Mouse (Mus musculus) hindbrain, embryonic 15.5 days (tissue): ENCODE data around the gene Lancl2. TPM values are rescaled to one million over a fixed set of nuclear protein-coding genes. Genes with fewer than 3 reads are reported as not detected.

Experiments used
- ATAC-seq: fragments of 200-750 bp; cut with Nextera tagmentation; 2 replicates; pipeline ENCODE4 v1.8.0; 2017; ENCODE audit warnings: low read depth, moderate number of reproducible peaks, moderate TSS enrichment; ENCODE audit not compliant: low FRiP score
- H3K27ac ChIP-seq: fragments of 300-500 bp; sonication (generic); replicated peaks from 2 replicates; pipeline ENCODE4 v1.5.1; 2015; ENCODE audit warnings: mild to moderate bottlenecking, inconsistent platforms
- H3K27me3 ChIP-seq: fragments of 300-500 bp; sonication (generic); 2 replicates; pipeline ENCODE4 v1.6.1; 2015; ENCODE audit warnings: control low read depth, inconsistent platforms
- H3K36me3 ChIP-seq: fragments of 300-500 bp; sonication (generic); 2 replicates; pipeline ENCODE4 v1.6.1; 2015; ENCODE audit warnings: control low read depth, inconsistent platforms
- H3K4me1 ChIP-seq: fragments of 300-500 bp; sonication (generic); replicated peaks from 2 replicates; pipeline ENCODE4 v1.6.1; 2015; ENCODE audit warnings: control low read depth, inconsistent platforms
- H3K4me2 ChIP-seq: fragments of 300-500 bp; sonication (generic); 2 replicates; pipeline ENCODE4 v1.6.1; 2015; ENCODE audit warnings: moderate library complexity, mild to moderate bottlenecking, inconsistent platforms
- H3K4me3 ChIP-seq: fragments of 300-500 bp; sonication (generic); 2 replicates; pipeline ENCODE4 v1.5.1; 2015; ENCODE audit warnings: mild to moderate bottlenecking, inconsistent platforms
- H3K9ac ChIP-seq: fragments of 300-500 bp; sonication (generic); 2 replicates; pipeline ENCODE4 v1.6.1; 2015; ENCODE audit warnings: inconsistent platforms
- H3K9me3 ChIP-seq: fragments of 300-500 bp; sonication (generic); 2 replicates; pipeline ENCODE4 v1.6.1; 2016; ENCODE audit warnings: control low read depth, inconsistent platforms
- WGBS: fragments of 180-500 bp; shearing (Covaris S2); methylation state at CpG from one replicate; pipeline ENCODE4 v1.1.7; 2015; 5-methylcytosine and 5-hydroxymethylcytosine counted together
- polyA plus RNA-seq: library from polyadenylated mRNA; unstranded; fragments of >200 nt; fragmentation: Nextera tagmentation; extraction: Ambion mirVana; gene quantifications from 2 replicates; pipeline ENCODE4 v1.2.1, GENCODE M21; 2015

The Lancl2 gene
- polyA plus RNA-seq = 76.7 and 86.3 TPM in 2 replicates

DNA sequence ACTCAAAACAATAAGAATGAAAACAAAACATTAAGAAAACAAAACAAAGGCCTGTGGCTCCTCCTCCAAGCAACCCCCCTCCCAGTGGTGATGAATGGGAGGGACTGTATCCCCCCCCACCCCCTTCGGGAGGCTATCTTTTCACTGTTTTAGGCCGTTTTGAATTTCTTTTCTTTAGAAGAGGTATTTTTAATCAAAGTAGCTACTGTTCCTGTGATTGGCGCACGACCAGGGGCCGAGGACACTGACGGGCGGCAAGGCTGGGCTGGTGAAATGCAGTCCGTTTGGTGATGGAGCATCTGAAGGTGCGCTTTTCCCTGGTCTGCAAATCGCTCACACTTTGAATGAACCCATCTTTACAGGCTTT lies at the start of gene Lancl2:
TSS of gene Lancl2 (plus strand) at position 165 of the 367 bp plus-strand sequence.
- WGBS = 0% methylated on average over 10 of the region's 10 CpGs
- H3K4me3 ChIP-seq = peak within 1 kb of the TSS; percentile 69
- peak within 1 kb of the TSS; percentile 62 for H3K4me2 ChIP-seq
- H3K27ac ChIP-seq = peak within 1 kb of the TSS; percentile 98
- H3K4me1 ChIP-seq = peaks cover 25% of the 10 kb centered on the region
- H3K9ac ChIP-seq = peak within 1 kb of the TSS; percentile 87
- no peaks in the 10 kb centered on the region for H3K36me3 ChIP-seq
- H3K9me3 ChIP-seq = no peaks in the 10 kb centered on the region
- peak; percentile 27 for ATAC-seq
- H3K27me3 ChIP-seq = no peaks in the 10 kb centered on the region

DNA sequence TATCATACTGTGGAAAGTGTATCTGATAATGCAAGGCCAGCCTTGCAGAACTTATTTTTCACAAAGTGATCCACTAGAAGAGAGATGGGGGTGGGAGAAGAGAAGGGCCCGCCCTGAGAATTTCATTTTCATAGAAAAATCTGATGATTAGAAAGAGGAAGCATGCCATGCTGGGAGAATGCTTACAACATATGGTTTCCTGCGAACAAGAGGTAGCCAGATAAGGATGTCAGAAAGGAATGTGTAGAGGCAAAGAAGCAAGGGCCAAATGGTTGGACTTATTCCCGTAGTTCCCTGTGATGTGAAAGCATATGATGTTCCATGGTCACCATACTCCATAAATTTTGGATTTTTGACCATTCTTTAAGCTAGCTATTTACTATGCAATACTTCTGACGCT lies 41.0 kb upstream of the Lancl2 start:
- Histone ChIP-seq H3K4me3 (no peak overlapping the region), H3K4me1 (no peaks in the 10 kb centered on the region), H3K4me2 (no peak overlapping the region), H3K36me3 (no peaks in the 10 kb centered on the region), H3K9me3 (no peaks in the 10 kb centered on the region), H3K9ac (no peak overlapping the region), H3K27ac (no peak overlapping the region), H3K27me3 (no peaks in the 10 kb centered on the region)
- no peak for ATAC-seq
- 93% methylated on average over 4 of the region's 4 CpGs for WGBS

DNA sequence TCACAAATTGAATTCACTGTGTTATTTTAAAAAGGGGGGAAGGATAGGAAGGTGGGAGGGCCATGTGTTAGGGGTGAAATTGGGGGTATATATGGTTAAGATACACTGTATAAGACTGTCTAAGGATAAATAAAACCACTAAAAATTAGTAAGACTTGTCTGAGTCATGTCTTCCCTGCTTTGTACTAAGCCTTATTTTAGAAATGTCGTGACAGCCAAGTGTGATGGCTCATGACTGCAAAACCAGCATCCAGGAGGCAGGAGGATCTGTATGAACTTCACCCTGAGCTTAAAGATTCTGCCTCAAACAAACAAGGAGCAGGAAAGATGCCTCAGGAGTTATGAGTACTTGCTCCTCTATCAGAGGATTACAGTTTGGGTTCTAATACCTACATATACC lies 18.2 kb upstream of the Lancl2 start:
- H3K27me3 ChIP-seq = no peaks in the 10 kb centered on the region
- H3K4me2 ChIP-seq = no peak overlapping the region
- H3K9me3 ChIP-seq = 0 out of 2 replicates have a peak, but pooled peaks cover 3% of the 10 kb centered on the region
- no peak for ATAC-seq
- 97% methylated on average over 1 of the region's 1 CpGs for WGBS
- H3K9ac ChIP-seq = no peak overlapping the region
- no peak overlapping the region for H3K4me3 ChIP-seq
- H3K27ac ChIP-seq = no peak overlapping the region
- peaks cover 3% of the 10 kb centered on the region; the same call in 1 of the 2 replicates for H3K36me3 ChIP-seq
- no peaks in the 10 kb centered on the region for H3K4me1 ChIP-seq

GRCm38 (mm10) chr6:57691467-57692261 lies 10.7 kb upstream of the Lancl2 start, which contains the start of gene Pyurf:
Gene Pyurf (minus strand): TSS chr6:57692078.
- peaks cover 6% of the 10 kb centered on the region; the same call in 1 of the 2 replicates for H3K36me3 ChIP-seq
- peak within 1 kb of the TSS; percentile 68 for H3K4me3 ChIP-seq
- no peaks in the 10 kb centered on the region for H3K9me3 ChIP-seq
- no peaks in the 10 kb centered on the region for H3K27me3 ChIP-seq
- peak within 1 kb of the TSS; percentile 88 for H3K27ac ChIP-seq
- peak; percentile 98 for ATAC-seq
- whole genome bisulfite sequencing = under 1% methylated on average over 49 of the region's 52 CpGs
- H3K4me1 ChIP-seq = peaks cover 4% of the 10 kb centered on the region; the same call in 1 of the 2 replicates
- peak within 1 kb of the TSS; percentile 63 for H3K4me2 ChIP-seq
- H3K9ac ChIP-seq = peak within 1 kb of the TSS; percentile 66

DNA sequence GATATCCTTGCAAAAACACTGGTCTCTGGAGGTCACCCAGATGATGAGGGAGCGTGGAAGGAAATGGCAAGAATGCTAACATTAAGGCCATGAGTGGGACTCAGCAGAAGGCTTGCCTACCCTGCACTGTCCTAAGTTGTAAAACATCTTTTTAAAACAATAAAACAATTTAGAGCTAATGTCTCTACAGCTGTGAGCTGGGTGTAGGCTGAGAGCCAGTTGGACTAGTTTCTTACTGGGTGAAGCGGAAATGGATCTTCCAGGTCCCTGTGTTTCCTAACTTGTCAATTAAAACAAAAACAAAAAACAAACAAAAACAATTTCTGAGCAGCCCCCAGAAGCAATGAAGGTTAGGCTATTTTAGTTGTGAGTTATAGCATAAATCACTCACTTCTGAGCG lies 9.2 kb upstream of the Lancl2 start:
- WGBS = 92% methylated on average over 3 of the region's 3 CpGs
- ATAC-seq = no peak
- H3K27ac ChIP-seq = no peak overlapping the region
- peaks cover 4% of the 10 kb centered on the region; the same call in 1 of the 2 replicates for H3K4me1 ChIP-seq
- no peaks in the 10 kb centered on the region for H3K27me3 ChIP-seq
- H3K4me2 ChIP-seq = no peak overlapping the region
- H3K9me3 ChIP-seq = no peaks in the 10 kb centered on the region
- H3K9ac ChIP-seq = no peak overlapping the region
- 0 out of 2 replicates have a peak, but pooled peaks cover 6% of the 10 kb centered on the region for H3K36me3 ChIP-seq
- H3K4me3 ChIP-seq = no peak overlapping the region

- Histone ChIP-seq H3K4me2 (peak overlapping the region; percentile 62), H3K9me3 (no peaks in the 10 kb centered on the region), H3K4me1 (peaks cover 25% of the 10 kb centered on the region), H3K27ac (peak overlapping the region; percentile 98), H3K4me3 (peak overlapping the region; percentile 69), H3K27me3 (no peaks in the 10 kb centered on the region), H3K9ac (peak overlapping the region; percentile 37), H3K36me3 (no peaks in the 10 kb centered on the region)
- 36% methylated on average over 4 of the region's 4 CpGs for WGBS
- ATAC-seq = no peak
Observed at GRCm38 (mm10) chr6:57701686-57702085, 654 bp upstream of the Lancl2 start.

- Histone ChIP-seq H3K9me3 (no peaks in the 10 kb centered on the region), H3K27ac (peak overlapping the region; percentile 98), H3K4me1 (peaks cover 25% of the 10 kb centered on the region), H3K9ac (peak overlapping the region; percentile 87), H3K4me2 (peak overlapping the region; percentile 62), H3K4me3 (peak overlapping the region; percentile 69), H3K27me3 (no peaks in the 10 kb centered on the region), H3K36me3 (no peaks in the 10 kb centered on the region)
- WGBS = under 1% methylated on average over 59 of the region's 59 CpGs
- ATAC-seq = peak; percentile 98
Observed at GRCm38 (mm10) chr6:57702743-57703499, 581 bp downstream of the Lancl2 start.

GRCm38 (mm10) chr6:57703703-57704102 lies 1.4 kb downstream of the Lancl2 start:
- peak overlapping the region; percentile 87 for H3K9ac ChIP-seq
- H3K27me3 ChIP-seq = no peaks in the 10 kb centered on the region
- WGBS = 17% methylated on average over 2 of the region's 2 CpGs
- H3K27ac ChIP-seq = peak overlapping the region; percentile 98
- ATAC-seq = peak; percentile 32
- H3K4me1 ChIP-seq = peaks cover 25% of the 10 kb centered on the region
- peak overlapping the region; percentile 62 for H3K4me2 ChIP-seq
- H3K4me3 ChIP-seq = peak overlapping the region; percentile 69
- H3K9me3 ChIP-seq = no peaks in the 10 kb centered on the region
- no peaks in the 10 kb centered on the region for H3K36me3 ChIP-seq

DNA sequence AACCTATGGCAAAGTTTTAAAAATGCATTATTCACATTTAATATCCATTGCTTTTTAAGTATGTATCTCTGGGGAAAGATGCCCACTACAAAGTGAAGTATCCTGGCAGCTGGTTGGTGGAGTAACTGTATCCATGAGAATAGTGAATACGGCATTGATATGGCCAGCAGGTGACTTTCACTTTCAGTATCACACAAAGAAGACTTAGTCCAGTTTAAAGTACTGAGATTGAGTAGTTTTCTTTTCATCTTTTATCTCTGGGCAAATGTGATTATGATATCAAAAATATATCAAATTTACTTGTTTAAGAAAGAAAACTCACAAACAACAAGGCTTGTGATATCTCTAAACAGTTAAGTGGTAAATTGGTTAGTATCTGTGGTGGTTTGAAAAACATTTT lies 4.4 kb downstream of the Lancl2 start:
- 88% methylated on average over 1 of the region's 1 CpGs for WGBS

DNA sequence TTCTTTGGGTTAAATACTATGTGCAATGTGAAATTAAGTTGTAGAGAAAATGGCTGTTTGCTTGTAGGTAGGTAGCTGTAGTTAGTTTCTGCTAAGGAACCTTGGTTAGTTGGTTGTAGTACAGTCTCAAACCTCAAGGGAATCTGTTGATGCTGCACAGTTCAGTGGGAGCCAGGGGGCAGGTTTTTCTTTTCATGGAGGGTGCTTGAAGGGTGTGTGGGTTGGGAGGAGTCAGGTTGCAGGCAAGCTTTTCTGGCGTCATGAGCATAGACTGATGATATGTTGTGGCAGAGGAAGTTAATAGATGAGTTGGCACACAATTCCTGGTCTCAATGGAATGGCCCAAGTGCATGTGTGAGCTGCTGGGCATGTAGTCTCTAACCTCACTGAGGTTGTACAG lies 9.4 kb downstream of the Lancl2 start:
- 21% methylated on average over 1 of the region's 1 CpGs for WGBS
- H3K27me3 ChIP-seq = no peaks in the 10 kb centered on the region
- ATAC-seq = no peak

More for the DNA sequence above, 4.4 kb downstream of the Lancl2 start:
- H3K9me3 ChIP-seq = no peaks in the 10 kb centered on the region
- no peak overlapping the region for H3K27ac ChIP-seq
- peaks cover 14% of the 10 kb centered on the region for H3K4me1 ChIP-seq
- H3K36me3 ChIP-seq = no peaks in the 10 kb centered on the region
- no peak overlapping the region for H3K4me2 ChIP-seq
- no peak for ATAC-seq
- H3K9ac ChIP-seq = no peak overlapping the region
- H3K27me3 ChIP-seq = no peaks in the 10 kb centered on the region
- H3K4me3 ChIP-seq = no peak overlapping the region

DNA sequence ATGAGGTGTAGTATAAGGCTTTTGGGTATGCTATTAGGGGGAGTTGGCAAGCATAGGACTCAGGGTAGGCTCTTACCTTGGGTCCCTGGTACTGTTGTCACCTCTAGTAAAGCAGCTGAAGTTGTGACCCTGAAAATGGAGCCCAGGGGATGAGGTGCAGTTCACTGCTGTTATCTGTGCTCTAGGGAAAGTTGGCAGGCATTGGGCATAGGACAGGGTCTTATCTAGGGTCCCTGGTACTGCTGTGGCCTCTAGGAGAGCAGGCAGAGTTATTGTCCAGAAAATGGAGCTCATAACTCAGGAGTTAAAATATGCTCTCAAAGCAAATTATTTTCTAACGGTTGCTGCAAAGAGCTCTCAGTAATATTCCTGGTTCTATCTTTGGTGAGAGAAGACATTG lies 19.0 kb downstream of the Lancl2 start:
- Histone ChIP-seq H3K9me3 (no peaks in the 10 kb centered on the region), H3K36me3 (peaks cover 15% of the 10 kb centered on the region), H3K4me3 (no peak overlapping the region), H3K9ac (no peak overlapping the region), H3K27me3 (no peaks in the 10 kb centered on the region), H3K4me1 (no peaks in the 10 kb centered on the region), H3K27ac (no peak overlapping the region), H3K4me2 (no peak overlapping the region)
- ATAC-seq = no peak
- WGBS = 82% methylated on average over 1 of the region's 1 CpGs

More for the DNA sequence above, 9.4 kb downstream of the Lancl2 start:
- peaks cover 7% of the 10 kb centered on the region for H3K36me3 ChIP-seq
- no peaks in the 10 kb centered on the region for H3K9me3 ChIP-seq
- H3K4me3 ChIP-seq = no peak overlapping the region
- no peaks in the 10 kb centered on the region for H3K4me1 ChIP-seq
- H3K4me2 ChIP-seq = no peak overlapping the region
- no peak overlapping the region for H3K9ac ChIP-seq
- no peak overlapping the region for H3K27ac ChIP-seq

- Histone ChIP-seq H3K27ac (no peak overlapping the region), H3K4me1 (no peaks in the 10 kb centered on the region), H3K9me3 (no peaks in the 10 kb centered on the region), H3K9ac (no peak overlapping the region), H3K4me3 (no peak overlapping the region), H3K27me3 (no peaks in the 10 kb centered on the region), H3K36me3 (peaks cover 17% of the 10 kb centered on the region; the same call in 1 of the 2 replicates), H3K4me2 (no peak overlapping the region)
- ATAC-seq = no peak
- WGBS = 97% methylated on average over 1 of the region's 1 CpGs
Observed at GRCm38 (mm10) chr6:57742749-57743148, 40.4 kb downstream of the Lancl2 start.
